Mouse (Mus musculus) embryonic fibroblast, embryonic 13.5 days (primary cell): ENCODE data around the gene Phactr1.

Source experiments
- CTCF ChIP-seq: IDR thresholded peaks from 2 replicates; pipeline ENCODE4 v1.5.1; 2011; ENCODE audit warnings: mild to moderate bottlenecking, control low read depth, low read length, moderate library complexity, borderline replicate concordance; ENCODE audit not compliant: insufficient read depth
- POLR2A ChIP-seq: IDR thresholded peaks from 2 replicates; pipeline ENCODE4 v1.6.1; 2011; ENCODE audit warnings: low read depth, mild to moderate bottlenecking, control low read depth, low read length, moderate library complexity

GRCm38 (mm10) chr13:43036510-43036909 is 356.1 kb downstream of the Phactr1 start:
- no peak for TF ChIP-seq POLR2A
- no peak for TF ChIP-seq CTCF
